Mouse (Mus musculus) urinary bladder, postnatal 36 days (tissue): ENCODE results near the gene Tssk4.

ENCODE experiments used
- DNase-seq, 2 experiments: peaks; one replicate each; pipeline ENCODE4 v3.0.0; 2022; ENCODE audit warnings: low spot score in 2 of 2, mixed read lengths in 1 of 2

The Tssk4 gene

GRCm38 (mm10) chr14:55643060-55643907, 6.7 kb upstream of the Tssk4 start, which contains the start of gene Tm9sf1:
Tm9sf1 (minus strand) TSS chr14:55643806.
- DNase-seq = peak; percentile 86 to 91

- peak in 1 of 2 experiments; percentile 8 for DNase-seq
Observed at GRCm38 (mm10) chr14:55644261-55644888, 5.6 kb upstream of the Tssk4 start.

- no peak for DNase-seq
Observed at GRCm38 (mm10) chr14:55651528-55651927, 1.5 kb downstream of the Tssk4 start.

- DNase-seq = no peak
Observed at GRCm38 (mm10) chr14:55656935-55657334, 7.0 kb downstream of the Tssk4 start.

GRCm38 (mm10) chr14:55658011-55658410, 8.0 kb downstream of the Tssk4 start:
- DNase-seq = no peak

GRCm38 (mm10) chr14:55659960-55660573, 10.1 kb downstream of the Tssk4 start, which contains the start of gene Mdp1:
Mdp1 (minus strand) TSS chr14:55660508.
- DNase-seq = peak; percentile 64 to 78

GRCm38 (mm10) chr14:55660636-55661035, 10.7 kb downstream of the Tssk4 start:
- no peak for DNase-seq

GRCm38 (mm10) chr14:55671486-55671832, 21.5 kb downstream of the Tssk4 start:
- no peak for DNase-seq

- peak; percentile 87 to 90 for DNase-seq
Observed at GRCm38 (mm10) chr14:55671833-55672740, 22.1 kb downstream of the Tssk4 start, which contains the start of the genes Gmpr2 and Nedd8. Gmpr2 (plus strand) TSS chr14:55671941. Nedd8 (minus strand) TSS chr14:55672124.

- DNase-seq = no peak
Observed at GRCm38 (mm10) chr14:55672741-55673060, 22.7 kb downstream of the Tssk4 start.

GRCm38 (mm10) chr14:55677615-55678014, 27.6 kb downstream of the Tssk4 start:
- no peak for DNase-seq

GRCm38 (mm10) chr14:55681160-55682117, 31.5 kb downstream of the Tssk4 start, which contains the start of gene Tinf2:
Tinf2 (minus strand) TSS chr14:55681820.
- DNase-seq = peak; percentile 89 to 91

GRCm38 (mm10) chr14:55682118-55682493, 32.1 kb downstream of the Tssk4 start:
- no peak for DNase-seq

GRCm38 (mm10) chr14:55689433-55689832, 39.4 kb downstream of the Tssk4 start:
- no peak for DNase-seq

- no peak for DNase-seq
Observed at GRCm38 (mm10) chr14:55697226-55697625, 47.2 kb downstream of the Tssk4 start.

- no peak for DNase-seq
Observed at GRCm38 (mm10) chr14:55701131-55701530, 51.1 kb downstream of the Tssk4 start.
